Mouse (Mus musculus) frontal cortex, adult 2 months (tissue): ENCODE measurements at regions not wholly inside any gene's neighbourhood (a gene's known extent, or its start where the extent isn't known, plus 50 kb on each side); places are given as distances from the start of the nearest gene placed in this dataset.

Source experiments
- DNase-seq, 2 experiments: peaks; one replicate each; pipeline ENCODE4 v3.0.0; 2022; ENCODE audit warnings: low spot score in 1 of 2; ENCODE audit errors: extremely low spot score in 1 of 2

DNA sequence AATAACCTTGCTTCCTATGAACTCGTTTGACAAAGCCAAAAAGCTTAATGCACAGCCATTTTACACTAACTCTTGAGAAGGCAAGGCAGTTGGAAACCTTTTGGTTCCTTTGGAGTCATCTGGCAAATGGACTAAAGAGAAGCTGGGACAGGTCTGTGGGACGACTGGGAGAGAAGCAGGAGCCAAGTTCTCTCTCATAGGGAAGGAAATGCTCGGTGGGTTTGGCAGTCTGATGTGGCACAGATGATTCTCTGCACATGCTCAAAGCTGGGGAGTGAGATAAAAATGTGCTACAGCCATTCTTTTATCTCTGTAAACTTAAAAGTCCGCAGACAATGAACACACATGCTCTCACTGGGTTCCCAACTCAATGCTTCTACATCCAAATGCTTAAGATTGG, 556.2 kb downstream of the Epha4 start:
- DNase-seq = no peak

DNA sequence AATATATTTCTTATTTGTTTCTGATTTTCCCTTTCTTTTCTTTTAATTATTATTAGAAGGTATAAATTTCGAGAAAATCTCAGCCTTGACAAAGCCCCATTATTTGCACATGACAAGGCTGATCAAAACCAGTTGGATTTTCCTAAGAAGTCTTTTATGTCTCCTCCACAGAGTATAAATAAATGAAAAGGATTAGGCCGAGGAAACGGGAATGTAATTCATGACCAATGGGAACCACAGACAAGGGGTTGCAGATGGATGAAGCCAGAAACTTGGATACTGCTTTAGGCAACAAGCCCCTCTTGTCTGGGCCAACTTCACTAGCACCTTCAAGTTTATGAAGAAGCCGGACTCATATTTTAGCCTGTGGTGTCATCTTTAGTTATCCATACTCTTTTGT, 542.4 kb downstream of the Epha4 start:
- no peak for DNase-seq

DNA sequence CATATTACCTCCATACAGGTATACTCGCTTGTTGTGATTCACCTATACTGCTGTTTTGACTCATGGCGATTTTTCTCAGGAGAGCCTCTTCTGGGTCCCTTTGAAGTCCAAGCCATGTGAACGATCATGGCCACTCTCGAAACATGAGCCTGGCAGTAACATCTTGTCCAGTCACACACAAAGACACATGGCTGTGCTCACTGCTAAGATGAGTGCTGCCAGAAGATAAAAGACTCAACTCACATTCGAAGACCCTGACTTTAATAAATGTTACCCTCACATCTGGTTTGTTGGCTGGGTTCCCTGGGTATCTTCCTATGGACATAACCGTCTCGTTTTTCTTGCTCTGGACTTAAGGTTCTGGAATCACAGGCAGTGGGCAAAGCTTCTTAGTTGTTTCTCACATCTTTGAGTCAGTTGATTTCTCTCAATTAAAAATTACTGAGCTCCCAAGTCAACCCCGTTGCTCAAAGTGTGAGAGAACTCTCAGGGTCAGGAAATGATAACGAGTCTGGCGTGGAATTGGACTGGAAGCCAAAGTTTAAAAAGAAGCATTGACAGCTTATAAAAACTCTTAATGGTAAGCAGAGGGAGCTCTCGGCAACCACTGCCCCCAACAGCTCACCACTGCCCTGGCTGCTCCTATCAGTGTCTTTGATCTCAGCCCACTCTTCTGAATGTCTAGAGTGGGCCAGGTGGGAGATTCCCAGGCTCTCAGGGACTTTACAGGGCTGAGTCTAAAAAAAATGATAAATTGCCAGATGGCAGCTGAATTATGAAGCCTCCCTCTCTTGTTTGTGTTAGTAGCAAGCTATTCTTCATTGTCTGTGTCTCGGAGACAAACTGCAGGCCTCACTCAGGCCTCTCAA, 539.6 kb downstream of the Epha4 start:
- DNase-seq = no peak

DNA sequence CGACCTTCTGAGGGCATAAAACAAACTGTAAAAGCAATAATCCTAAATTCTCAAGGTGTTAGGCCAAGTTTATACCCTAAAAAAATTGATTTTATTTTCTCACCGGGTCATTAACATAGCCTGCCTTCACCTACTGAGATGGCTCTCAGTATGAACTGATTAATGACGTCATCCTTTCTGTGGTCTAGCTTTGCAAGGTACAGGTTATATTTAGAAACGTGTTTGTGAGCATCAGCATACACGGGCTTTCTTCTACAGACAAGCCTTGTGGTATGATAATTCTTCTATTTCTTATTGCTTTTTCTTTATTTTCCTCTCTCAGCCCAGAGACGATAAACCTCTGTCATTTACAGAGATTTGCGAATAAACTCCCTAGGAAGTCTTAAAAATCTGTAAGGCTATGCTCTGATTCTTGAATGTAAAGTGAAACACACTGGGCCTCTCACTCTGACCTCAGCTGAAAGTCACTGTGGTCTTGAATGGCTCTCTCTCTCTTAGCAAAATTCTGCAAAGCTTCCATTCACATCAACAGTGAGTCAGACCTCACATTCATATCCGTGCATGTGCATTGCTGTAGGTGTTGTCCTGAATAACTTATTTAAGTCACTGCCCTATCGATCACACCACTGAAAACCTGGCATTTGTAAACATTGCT, 534.3 kb downstream of the Epha4 start:
- DNase-seq = no peak

DNA sequence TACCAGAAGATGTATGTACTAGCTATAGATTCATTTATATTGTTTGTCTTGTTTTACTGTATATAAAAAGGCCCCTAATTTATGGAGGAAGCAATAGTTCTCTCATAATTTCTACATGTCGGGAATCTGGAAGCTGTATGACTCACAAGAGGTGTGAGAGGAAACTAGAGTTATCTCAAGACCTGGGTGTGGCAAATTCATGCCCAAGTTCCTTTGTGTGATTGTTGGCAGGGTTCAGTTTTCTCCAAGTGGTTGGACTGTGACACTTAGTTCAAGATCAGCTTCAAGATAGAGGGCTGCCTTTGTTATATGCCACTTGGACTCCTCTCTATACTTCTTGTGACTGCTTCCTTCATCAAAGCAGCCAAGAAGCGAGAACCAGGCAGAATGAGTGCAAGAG, 521.1 kb downstream of the Epha4 start:
- no peak for DNase-seq

DNA sequence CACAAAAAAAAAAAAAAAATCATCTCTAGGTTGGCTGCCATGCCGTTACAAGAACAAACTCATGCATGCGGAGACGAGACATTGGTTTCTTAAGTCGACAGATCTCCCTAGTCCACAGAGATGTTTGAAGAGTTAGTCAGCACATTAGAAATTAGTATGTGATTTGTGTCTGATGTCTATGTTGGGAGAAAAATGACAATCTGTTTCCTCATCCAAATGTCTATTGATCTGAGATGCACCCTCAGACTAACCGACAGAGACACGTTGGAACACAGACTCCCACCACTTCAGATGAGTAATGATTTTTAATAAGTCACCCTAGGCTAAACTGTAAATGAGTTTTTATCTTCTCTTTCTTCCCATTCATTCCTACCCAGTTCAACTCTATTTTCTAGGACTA, 506.9 kb downstream of the Epha4 start:
- DNase-seq = no peak

DNA sequence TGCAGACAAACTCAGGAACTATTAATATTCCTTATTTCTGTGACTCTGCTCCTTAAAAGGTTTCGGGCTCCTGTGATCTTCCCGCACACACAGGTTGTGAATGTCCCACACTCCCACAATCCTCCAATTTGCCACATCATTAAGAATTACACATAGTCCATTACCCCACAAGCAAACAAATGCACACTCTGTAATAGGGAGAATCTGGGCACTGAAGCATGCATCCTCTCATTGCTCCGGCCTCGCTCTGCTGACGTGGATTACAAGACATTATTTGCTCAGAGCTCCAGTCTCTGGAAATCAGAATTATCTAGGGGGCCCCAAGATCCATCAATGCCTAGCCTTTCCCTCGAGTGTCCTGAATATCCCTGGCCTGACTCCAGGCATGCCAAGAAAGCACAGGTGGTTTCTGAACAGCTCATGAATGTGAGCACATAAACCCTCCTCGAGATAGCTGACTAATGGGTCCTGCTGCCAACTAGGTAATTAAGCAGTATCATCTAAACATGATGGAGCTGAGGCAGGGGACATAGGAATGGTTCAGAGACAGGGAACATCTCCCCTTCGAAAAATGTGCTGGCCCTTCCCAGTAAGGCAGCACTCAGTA, 504.2 kb downstream of the Epha4 start:
- DNase-seq = no peak

DNA sequence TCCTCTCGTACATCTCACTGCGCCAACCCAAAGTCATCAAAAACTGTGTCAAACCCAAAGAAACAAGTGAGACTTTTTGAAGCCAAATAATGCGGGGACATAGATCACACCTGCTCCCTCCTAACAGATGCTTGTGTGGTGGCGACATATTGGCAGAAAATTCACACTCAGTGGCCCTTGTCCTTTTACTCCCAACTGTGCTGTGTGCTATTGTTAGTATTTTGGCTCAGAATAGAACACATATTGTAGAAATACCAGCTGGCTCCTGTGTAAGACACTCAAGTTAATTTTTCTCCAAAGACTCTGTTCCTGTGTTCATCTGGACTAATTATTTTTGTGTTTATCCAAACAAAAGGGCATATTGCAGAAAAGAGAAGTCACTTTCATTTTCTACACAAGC, 487.2 kb downstream of the Epha4 start:
- DNase-seq = peak; percentile 11 to 52

DNA sequence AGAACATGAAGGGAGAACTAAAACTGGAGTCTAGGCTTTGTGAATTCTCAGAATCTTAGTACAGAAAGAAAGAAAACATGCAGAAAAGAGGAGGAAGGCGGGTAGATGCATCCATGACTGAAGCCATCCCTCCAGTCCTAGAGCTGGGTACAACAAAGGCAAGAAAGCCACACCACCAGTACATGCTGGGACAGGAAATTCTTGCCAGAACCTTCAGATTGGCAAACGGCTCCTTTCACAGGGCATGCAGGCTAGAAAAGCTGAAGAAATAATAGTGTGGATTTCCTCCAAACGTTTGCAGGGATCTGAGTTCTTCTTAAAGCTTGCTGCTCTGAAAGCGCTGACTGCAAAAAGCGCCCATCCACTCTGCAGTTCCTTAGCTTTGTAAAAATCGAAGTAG, 486.7 kb downstream of the Epha4 start:
- no peak for DNase-seq

DNA sequence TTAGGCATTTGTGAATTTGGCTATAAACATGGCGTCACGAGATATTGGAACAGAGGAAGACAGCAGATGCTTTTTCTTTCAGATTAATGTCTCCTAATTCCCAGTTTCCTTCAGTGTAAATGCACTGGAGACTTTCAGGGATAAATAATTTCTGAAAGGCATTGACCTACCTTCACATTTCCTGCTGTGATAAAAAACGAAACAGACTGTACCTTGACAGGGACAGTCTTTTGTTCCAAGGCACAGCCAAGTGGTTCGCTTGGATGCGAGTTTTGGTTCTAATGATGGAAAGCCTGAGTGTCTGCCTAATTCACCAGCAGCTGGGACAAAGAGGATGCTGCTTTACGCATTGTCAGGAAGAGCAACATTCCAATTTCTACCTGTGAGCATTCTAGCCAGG, 485.8 kb downstream of the Epha4 start:
- DNase-seq = no peak

DNA sequence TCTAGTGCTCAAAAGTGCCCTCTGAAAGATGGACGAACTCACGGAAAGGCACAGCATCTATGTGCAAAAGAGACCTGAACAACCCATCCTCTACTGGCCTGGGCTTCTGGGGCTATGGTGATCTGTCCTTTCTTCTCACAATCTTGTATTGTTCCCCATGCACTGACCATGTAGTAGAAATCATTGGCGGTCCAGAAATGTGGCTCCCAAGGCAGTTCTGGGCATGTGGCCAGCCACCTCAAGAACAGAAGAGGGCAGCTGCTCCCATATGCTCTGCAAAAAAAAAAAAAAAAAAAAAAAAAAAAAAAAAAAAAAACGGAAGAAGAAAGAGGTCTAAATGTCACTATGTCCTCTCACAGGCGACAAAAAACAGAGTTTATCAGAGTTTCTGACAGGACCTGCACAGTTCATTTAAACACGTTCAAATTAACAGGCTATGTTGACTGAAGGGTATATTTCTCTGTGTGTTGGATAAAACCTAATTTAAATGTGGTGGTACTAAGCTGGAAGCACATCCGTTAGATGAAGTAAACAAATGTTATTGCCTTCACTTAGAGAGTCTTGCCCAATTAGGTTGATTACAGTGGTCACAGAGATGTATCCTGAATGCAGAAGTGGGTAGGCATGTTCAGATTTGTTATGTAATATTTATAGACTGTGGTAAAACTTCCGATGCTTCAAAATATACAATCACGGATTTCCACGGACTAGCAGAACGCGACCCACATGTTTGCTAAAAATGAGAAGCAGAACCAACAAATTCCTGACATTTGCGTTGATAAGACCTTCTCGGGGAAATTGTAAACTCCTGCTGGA, 470.9 kb downstream of the Epha4 start:
- peak in 1 of 2 experiments; percentile 5 for DNase-seq

DNA sequence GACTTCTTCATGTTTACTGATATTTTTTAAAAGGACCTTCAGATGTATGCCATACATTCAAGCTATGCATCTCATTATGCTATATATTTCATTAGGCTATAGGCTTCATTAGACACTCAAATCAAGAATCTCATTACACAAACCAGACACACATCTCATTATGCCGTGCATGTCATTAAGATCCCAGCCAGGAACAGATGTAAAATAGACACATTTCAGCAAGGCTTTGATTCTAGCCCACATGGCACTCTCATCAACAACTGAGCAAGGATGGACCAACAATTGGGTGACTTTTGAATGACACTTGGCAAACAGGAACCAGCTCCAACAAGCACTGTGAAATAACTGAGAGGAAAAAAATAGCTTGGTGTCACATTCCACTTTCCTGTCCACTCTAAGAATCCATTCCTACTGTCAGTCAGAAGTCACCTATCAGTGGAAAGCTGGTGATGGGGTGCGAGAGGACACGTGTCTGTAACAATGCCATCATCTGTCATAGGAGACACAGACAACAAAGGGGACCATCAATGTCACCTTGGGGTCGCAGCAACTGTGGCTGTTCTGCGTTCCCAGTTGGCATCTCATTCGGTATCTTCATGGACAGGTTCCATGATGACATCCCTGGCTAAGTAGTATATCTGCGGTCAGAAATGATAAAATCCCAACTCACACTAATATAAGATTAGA, 466.0 kb downstream of the Epha4 start:
- DNase-seq = no peak

DNA sequence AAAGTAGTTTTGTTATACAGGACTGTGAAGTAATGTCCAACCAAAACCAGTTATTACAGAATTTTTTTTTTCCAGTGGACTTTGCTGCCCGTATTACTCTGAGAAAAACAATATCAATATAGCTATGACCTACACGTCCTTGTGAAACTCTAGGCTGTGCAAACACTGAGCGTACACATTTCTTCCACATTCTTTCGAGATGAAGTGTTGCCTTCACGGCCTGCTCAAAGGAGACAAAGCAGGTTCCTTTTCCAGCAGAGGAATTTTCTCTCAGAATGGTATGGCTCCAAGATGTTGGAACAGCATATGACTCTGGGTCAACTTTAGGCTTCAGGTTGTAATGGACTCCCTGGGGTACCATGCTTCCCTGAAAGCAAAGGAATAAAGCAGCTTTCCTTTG, 463.6 kb downstream of the Epha4 start:
- DNase-seq = no peak

DNA sequence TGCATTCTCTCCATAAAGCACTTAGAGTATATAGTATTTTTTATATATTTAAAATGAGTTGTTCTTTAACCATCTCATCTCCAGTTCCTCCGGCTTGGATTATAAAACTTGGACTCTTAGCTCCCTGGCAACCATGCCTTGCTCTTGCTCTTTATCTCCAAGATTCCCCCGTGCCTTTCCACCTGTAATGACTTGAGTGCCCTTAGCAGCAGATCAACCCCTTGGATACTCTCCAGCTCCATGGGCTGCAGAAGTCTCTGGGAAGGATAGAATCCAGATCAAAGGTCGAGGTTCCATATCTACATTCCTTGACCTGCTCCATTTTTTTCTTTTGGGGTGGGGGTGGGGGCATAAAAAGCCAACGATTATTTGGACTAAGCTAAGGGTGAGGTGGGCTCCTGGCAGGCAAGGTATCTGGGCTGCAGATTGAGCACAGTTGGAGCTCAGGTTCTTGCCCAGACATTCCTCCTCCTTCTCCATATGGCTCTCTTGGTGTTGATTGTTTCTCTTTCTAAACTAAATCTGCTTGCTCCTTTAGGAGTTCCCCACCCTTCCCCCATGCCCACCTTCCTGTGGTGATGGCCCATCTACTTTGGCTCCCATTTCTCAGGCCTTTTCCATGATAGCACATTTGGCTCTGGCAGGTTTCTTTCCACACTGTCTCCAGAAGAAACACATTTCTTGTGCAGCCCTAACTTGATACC, 460.9 kb downstream of the Epha4 start:
- DNase-seq = no peak

DNA sequence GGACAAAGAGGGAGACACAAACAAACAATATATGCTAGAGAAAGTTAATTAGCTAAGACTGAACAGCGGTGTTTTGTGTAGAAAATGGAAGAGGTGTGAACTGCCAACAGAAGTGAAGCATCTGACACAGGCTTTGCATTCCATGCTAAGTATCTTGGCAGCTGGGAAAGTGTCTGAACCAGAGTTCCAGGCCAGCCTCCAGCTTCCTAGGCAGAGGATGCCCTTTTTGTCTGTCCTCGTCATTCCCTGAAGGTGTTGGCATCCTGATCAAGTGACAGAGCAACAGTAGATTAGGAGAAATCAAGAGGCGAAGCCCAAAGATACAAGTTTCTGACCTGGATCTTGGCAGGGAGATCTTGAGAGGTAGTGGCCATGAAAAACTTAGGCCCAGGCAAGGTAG, 452.4 kb downstream of the Epha4 start:
- no peak for DNase-seq

DNA sequence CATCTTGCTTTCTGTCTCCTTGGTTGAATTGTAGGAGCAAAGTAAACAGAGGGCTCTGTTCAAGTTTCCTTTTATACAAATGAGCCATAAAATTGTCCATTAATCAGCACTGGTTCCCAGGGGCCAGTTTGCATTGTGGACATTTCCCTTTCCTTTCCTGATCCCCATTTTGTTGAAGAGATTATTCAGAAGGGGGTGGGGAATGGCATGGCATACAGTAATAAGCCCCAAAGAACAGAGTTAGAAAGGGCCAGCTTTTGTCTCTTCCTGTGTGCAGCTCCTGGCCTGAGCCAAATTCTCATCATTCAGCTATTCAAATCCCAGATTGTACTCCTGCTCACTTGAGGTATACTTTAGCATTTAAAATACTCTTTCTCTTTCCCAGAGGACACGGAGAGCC, 441.8 kb downstream of the Epha4 start:
- DNase-seq = no peak

DNA sequence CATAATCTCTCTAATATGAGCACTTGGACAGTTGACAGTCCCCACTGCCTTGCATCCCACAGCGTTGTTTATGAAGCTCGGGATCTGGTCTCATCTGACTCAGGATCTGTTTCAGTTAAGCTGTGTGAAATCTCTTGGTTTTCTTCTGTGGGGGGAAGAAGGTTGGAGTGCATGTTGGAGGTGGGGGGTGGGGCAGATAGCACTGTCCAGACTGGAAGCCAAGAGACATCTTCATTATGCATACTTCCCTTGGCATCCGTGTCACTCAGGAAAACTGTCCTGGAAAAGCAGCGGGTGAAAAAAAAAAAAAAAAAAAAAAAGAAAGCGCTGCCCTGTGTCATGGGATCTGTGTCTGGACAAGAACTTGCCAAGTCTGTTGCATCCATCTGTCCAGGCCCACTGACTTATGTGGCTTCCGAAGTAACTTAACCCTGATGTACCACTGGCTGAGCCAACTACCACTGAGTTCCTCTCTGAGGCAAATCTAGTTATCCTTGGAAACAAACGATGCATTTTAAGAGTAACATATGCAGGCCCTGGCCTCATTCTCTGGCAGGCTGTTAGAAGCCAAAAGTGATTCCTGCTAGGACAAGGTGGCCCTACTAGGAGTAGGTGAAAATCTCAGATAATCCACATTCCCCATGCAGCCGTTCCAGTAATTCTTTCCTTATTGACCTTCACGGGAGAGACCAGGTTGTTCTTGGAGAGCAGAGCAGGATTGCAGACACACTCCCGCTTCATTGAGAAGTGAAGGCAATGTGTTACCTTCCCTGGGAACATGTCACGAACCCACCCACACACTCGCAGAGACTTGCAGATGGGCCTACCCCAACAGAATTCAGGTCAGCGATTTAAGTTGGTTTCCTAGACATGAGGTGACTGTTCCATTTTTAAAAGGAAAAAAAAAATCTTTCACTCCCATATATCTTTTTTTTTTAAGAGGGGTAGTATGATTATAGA, 439.7 kb downstream of the Epha4 start:
- peak; percentile 43 to 54 for DNase-seq

DNA sequence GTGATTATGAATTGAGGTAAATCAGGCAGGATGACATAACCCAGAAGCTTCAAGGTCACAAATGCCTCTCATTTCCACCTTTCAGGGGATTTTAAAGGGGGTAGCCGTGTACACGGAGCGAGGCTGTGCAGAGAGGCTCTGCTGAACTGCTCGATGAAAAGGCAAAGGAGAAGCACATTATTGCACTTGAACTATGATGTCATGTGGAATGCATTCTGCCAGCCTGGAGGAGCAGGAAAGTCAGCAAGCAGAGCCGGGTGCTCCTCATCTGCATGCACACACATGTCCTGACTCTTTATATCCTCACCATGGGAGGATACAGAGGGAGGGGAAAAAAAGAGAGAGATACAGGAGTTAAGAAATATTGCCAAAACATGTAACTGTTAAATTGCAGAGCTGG, 434.1 kb downstream of the Epha4 start:
- no peak for DNase-seq

DNA sequence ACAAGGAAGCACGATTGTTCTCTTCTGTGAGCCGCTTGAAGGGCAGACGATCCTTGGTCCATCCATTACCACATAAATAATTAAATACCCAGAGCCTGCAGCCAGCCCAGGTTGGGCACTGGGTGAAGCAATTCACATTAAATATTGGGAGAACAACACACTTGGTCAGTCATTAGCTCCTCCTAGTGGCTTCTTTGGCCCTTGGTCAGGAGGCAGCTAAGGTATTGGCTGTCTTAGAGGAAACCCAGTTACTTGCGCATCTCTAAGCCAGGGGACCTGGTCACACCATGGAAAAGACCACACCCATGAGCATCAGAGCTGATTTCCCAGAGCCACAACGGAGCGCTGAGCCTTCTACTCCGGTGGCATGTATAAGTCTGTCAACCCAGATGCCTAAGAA, 433.2 kb downstream of the Epha4 start:
- DNase-seq = no peak
